Mouse (Mus musculus): ENCODE data around the gene Adamts20.

GRCm38 (mm10) chr15:94287495-94287894 is 177.7 kb downstream of the Adamts20 start:
- TF ChIP-seq CTCF (IDR thresholded peaks at IDR 0.05; ENCODE audit: borderline replicate concordance, extremely low read depth, insufficient read depth, insufficient read length) (no peak), POLR2A (IDR thresholded peaks at IDR 0.05; ENCODE audit: borderline replicate concordance, extremely low read depth, insufficient read depth, insufficient read length, poor library complexity, severe bottlenecking) (no peak)
